Mouse (Mus musculus) heart, embryonic 11.5 days (tissue): ENCODE results near the gene Mrm3. TPM values are rescaled to one million over a fixed set of nuclear protein-coding genes. Genes with fewer than 3 reads are reported as not detected.

ENCODE experiments used
- ATAC-seq: fragments of 200-750 bp; cut with Nextera tagmentation; replicated peaks from 2 replicates; pipeline ENCODE4 v1.8.0; 2017; ENCODE audit warnings: moderate library complexity; ENCODE audit not compliant: insufficient number of reproducible peaks, low FRiP score, low TSS enrichment
- H3K27ac ChIP-seq: fragments of 300-500 bp; sonication (generic); 2 replicates; pipeline ENCODE4 v1.5.1; 2014; ENCODE audit warnings: mild to moderate bottlenecking, low read depth, low read length
- H3K27me3 ChIP-seq: fragments of 300-500 bp; sonication (generic); 2 replicates; pipeline ENCODE4 v1.6.1; 2014; ENCODE audit warnings: mild to moderate bottlenecking, low read length, mixed read lengths; ENCODE audit not compliant: control insufficient read depth, insufficient read depth
- H3K36me3 ChIP-seq: fragments of 300-500 bp; sonication (generic); 2 replicates; pipeline ENCODE4 v1.6.1; 2014; ENCODE audit warnings: mild to moderate bottlenecking, low read length, moderate library complexity, mixed read lengths; ENCODE audit not compliant: control insufficient read depth, insufficient read depth
- H3K4me1 ChIP-seq: fragments of 300-500 bp; sonication (generic); 2 replicates; pipeline ENCODE4 v1.6.1; 2014; ENCODE audit warnings: low read length; ENCODE audit not compliant: control insufficient read depth, insufficient read depth
- H3K4me2 ChIP-seq: fragments of 300-500 bp; sonication (generic); 2 replicates; pipeline ENCODE4 v1.6.1; 2014; ENCODE audit warnings: mild to moderate bottlenecking, moderate library complexity
- H3K4me3 ChIP-seq: fragments of 300-500 bp; sonication (generic); 2 replicates; pipeline ENCODE4 v1.5.1; 2014; ENCODE audit warnings: low read depth, low read length
- H3K9ac ChIP-seq: fragments of 300-500 bp; sonication (generic); 2 replicates; pipeline ENCODE4 v1.6.1; 2014; ENCODE audit warnings: mild to moderate bottlenecking, low read depth, low read length, moderate library complexity
- H3K9me3 ChIP-seq: fragments of 300-500 bp; sonication (generic); replicated peaks from 2 replicates; pipeline ENCODE4 v1.6.1; 2016; ENCODE audit warnings: low read length; ENCODE audit not compliant: control insufficient read depth
- WGBS: fragments of 180-500 bp; shearing (Covaris S2); extraction: QIAGEN DNeasy Blood & Tissue Kit; methylation state at CpG from one replicate; pipeline ENCODE4 v1.1.7; 2014; ENCODE audit not compliant: insufficient replicate concordance; 5-methylcytosine and 5-hydroxymethylcytosine counted together
- polyA plus RNA-seq: library from polyadenylated mRNA; unstranded; fragments of >200 nt; fragmentation: Nextera tagmentation; extraction: Ambion mirVana; gene quantifications from 2 replicates; pipeline ENCODE4 v1.2.1, GENCODE M21; 2014

The Mrm3 gene
- polyA plus RNA-seq, 1 experiment from 2014 or later = 21.6 TPM

DNA sequence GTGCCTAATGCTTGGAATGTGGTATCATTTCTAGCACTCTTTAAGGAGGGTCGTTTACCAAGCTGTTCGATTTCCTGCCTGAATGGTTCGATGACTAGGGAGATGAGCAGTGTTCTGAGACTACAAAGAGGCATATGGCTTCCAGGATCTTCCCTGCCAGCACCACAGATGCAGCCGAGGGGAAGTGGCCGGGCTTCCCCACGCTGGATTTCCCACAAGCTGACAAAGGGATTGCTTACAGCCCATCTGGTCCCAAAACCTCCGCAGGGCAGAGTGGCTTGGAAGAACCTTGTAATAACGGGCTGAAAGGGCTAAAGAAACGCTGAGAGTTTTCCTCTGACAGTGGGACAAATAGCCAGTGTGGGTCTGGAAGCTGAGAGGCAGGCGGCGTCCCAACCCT, 46.9 kb downstream of the Mrm3 start:
- no peaks in the 10 kb centered on the region for H3K27me3 ChIP-seq
- H3K4me3 ChIP-seq = no peak overlapping the region
- H3K9ac ChIP-seq = no peak overlapping the region
- no peak overlapping the region for H3K4me2 ChIP-seq
- ATAC-seq = no peak
- no peaks in the 10 kb centered on the region for H3K9me3 ChIP-seq
- 53% methylated on average over 11 of the region's 11 CpGs for WGBS
- peaks cover 47% of the 10 kb centered on the region for H3K4me1 ChIP-seq
- no peaks in the 10 kb centered on the region for H3K36me3 ChIP-seq
- H3K27ac ChIP-seq = no peak overlapping the region

DNA sequence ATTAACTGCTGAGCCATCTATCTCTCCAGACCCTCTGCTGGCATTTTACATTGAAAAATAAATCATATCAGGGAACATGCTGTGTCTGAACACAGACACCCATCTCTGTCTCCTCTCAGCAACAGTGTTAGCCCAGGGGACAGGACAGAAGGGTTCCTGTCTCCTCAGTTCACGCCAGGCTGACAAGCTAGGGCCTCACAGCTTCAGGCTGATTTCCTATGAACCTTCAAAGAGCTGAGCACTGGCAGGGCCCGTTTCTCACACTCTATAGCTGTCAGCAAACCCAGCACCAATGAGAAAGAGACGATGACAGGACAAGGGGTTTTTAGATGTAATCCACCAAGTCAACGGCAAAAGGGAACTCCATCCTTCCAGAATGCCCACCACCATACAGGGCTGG, 48.4 kb downstream of the Mrm3 start:
- Histone ChIP-seq H3K9me3 (no peaks in the 10 kb centered on the region), H3K27ac (peak overlapping the region; percentile 65), H3K4me2 (no peak overlapping the region; the same call in 1 of the 2 replicates)

DNA sequence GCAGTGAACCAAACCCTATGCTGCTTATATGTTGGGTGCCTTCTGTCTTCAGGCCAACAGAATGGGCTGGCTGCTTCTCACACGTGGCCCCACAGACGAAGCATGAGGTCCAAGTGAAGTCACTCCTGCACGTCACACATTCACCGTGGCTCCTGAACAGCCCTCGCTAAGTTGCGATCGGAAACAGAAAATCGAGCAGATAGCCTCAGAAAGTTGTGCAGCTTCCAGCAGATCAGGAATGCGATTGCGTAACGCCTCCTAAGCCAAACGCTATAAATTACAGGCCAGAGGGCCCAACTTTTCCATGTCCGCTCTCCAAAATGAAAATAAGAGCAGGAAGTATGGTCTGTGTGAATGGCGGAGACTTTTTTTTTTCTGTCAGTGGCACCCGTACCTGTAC, 48.9 kb downstream of the Mrm3 start:
- no peak for ATAC-seq
- Histone ChIP-seq H3K36me3 (no peaks in the 10 kb centered on the region), H3K4me1 (peaks cover 46% of the 10 kb centered on the region), H3K9ac (no peak overlapping the region), H3K4me3 (no peak overlapping the region), H3K27me3 (no peaks in the 10 kb centered on the region), H3K27ac (peak overlapping the region; percentile 65), H3K9me3 (no peaks in the 10 kb centered on the region), H3K4me2 (no peak overlapping the region; the same call in 1 of the 2 replicates)
- WGBS = 52% methylated on average over 15 of the region's 15 CpGs

More for the DNA sequence above, 48.4 kb downstream of the Mrm3 start:
- H3K4me3 ChIP-seq = no peak overlapping the region
- H3K4me1 ChIP-seq = peaks cover 46% of the 10 kb centered on the region
- no peaks in the 10 kb centered on the region for H3K27me3 ChIP-seq
- H3K9ac ChIP-seq = no peak overlapping the region
- WGBS = 30% methylated on average over 4 of the region's 4 CpGs
- no peak; the same call in 1 of the 2 replicates for ATAC-seq
- H3K36me3 ChIP-seq = no peaks in the 10 kb centered on the region

DNA sequence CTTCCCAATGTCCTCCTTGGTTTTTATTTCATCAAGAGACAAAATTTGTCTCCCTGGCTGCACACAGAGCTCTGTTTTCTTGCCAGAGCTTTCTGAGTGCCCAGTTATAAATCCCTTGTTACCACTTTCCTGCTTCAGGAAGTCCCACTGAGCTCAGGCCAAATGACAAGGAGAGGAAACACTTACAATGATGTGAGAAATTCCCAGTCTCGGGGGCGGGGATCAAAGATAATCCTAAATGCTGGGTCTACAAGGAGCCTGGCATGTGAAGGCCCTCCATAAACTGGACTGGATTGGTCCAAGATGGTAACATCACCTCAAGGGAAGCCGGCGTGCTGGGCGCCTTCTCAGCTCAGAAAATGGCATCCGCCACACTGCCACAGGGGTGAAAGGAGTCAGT, 49.3 kb downstream of the Mrm3 start:
- no peak for ATAC-seq
- no peak overlapping the region for H3K4me3 ChIP-seq
- H3K9ac ChIP-seq = no peak overlapping the region
- no peak overlapping the region for H3K4me2 ChIP-seq
- peak overlapping the region; percentile 65 for H3K27ac ChIP-seq
- H3K36me3 ChIP-seq = no peaks in the 10 kb centered on the region
- peaks cover 44% of the 10 kb centered on the region for H3K4me1 ChIP-seq
- no peaks in the 10 kb centered on the region for H3K9me3 ChIP-seq
- no peaks in the 10 kb centered on the region for H3K27me3 ChIP-seq
- 61% methylated on average over 6 of the region's 6 CpGs for WGBS

DNA sequence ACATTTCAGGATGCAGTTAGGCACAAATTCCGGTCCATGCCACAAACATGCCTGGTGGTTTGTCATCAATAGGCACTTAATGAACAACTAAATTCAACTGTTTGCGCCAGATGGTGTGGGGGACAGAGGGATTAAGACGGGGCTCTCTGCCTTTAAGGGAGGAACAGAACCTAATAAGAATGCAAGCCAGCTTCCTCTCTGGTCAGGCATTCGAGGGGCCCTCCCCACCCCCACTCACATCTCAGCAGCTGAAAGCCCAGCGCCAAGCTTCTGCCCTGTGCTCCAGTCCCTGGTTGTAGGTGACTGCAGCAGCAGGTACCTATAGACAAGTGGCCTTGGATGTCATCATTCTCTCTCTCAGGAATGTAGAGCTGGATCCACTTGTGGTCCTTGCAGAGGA, 50.6 kb downstream of the Mrm3 start:
- Histone ChIP-seq H3K4me1 (peaks cover 48% of the 10 kb centered on the region), H3K4me3 (no peak overlapping the region), H3K9ac (no peak overlapping the region), H3K36me3 (no peaks in the 10 kb centered on the region), H3K9me3 (no peaks in the 10 kb centered on the region), H3K27me3 (no peaks in the 10 kb centered on the region), H3K4me2 (no peak overlapping the region), H3K27ac (no peak overlapping the region)
- ATAC-seq = no peak
- WGBS = 68% methylated on average over 5 of the region's 5 CpGs

DNA sequence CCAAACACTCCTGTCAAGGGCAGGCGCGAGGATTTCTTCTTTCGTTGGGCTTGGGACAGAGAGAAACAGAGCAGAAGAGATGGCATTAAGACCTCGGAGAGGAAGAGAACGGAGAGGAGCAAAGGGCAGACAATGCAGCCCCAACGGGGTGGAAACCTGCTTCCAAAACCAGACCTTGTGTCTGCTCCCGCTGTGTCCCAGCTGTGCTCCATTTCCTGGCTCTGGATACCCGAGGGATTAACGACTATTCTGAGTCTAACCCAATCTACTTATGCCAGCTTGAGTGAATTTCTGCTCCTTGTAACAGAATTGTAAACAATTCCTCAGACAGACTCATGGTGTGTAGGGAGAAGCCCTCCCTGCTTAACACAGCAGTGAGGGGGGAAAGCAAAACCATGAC, 51.3 kb downstream of the Mrm3 start:
- no peak overlapping the region for H3K4me2 ChIP-seq
- ATAC-seq = no peak

DNA sequence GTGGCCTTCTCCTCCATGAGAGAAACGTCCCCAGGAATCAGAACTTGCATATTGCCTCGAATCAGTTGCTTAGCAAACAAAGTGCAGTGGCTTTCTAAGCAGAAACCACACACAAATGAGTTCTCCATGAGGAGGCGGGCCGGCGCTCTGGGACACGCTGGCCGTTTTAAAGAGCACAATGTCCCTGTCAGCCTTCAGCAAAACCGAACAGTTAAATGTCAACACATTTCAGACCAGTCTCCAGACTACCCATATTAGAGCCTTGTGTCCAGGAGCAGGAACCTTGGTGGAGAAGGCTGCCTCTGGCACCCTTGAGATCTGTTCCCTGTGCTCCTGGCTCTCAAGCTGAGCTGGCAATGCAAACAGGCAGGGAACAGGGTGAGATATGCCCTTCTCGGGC, 53.7 kb downstream of the Mrm3 start:
- 52% methylated on average over 9 of the region's 9 CpGs for WGBS
- H3K9ac ChIP-seq = no peak overlapping the region
- H3K4me1 ChIP-seq = peaks cover 44% of the 10 kb centered on the region
- no peak overlapping the region for H3K4me2 ChIP-seq
- ATAC-seq = no peak
- H3K9me3 ChIP-seq = no peaks in the 10 kb centered on the region
- no peak overlapping the region for H3K27ac ChIP-seq
- no peak overlapping the region for H3K4me3 ChIP-seq
- H3K27me3 ChIP-seq = no peaks in the 10 kb centered on the region
- H3K36me3 ChIP-seq = no peaks in the 10 kb centered on the region

More for the DNA sequence above, 51.3 kb downstream of the Mrm3 start:
- H3K9ac ChIP-seq = peak overlapping the region; percentile 17; the same call in 1 of the 2 replicates
- 0 out of 2 replicates have a peak overlapping the region, but pooled peaks have one; percentile 4 for H3K27ac ChIP-seq
- 20% methylated on average over 9 of the region's 9 CpGs for WGBS
- H3K27me3 ChIP-seq = no peaks in the 10 kb centered on the region
- H3K4me1 ChIP-seq = peaks cover 49% of the 10 kb centered on the region
- no peak overlapping the region for H3K4me3 ChIP-seq
- H3K36me3 ChIP-seq = no peaks in the 10 kb centered on the region
- H3K9me3 ChIP-seq = no peaks in the 10 kb centered on the region

DNA sequence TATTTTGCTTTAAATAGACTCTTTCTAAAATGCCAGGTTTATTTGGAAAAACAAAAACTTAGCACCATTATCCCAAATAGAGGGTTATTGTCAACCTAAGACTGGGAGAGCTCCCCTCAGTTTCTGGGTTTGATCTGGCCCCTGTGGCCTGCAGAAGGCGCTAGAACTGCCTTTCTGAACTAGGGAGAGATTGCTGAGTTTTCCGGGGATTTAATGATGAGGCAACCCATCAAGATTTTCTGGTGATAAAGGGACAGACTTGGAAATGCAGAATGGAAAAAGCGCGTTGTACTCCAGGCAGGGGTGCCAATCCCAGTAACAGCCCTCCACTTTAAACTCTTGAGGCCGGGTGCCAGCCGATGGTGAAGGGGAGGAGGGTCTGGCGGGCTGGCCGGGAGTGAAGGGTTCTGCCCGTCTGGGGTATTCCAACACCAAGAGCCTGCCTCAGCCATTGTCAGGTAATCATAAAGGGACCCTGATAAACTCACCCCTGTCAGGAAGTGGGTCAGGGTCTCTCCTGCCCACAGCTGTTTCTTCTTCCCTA, 55.0 kb downstream of the Mrm3 start:
- no peak overlapping the region for H3K9ac ChIP-seq
- ATAC-seq = no peak
- no peaks in the 10 kb centered on the region for H3K27me3 ChIP-seq
- H3K4me3 ChIP-seq = no peak overlapping the region
- no peak overlapping the region for H3K4me2 ChIP-seq
- H3K27ac ChIP-seq = no peak overlapping the region
- no peaks in the 10 kb centered on the region for H3K36me3 ChIP-seq
- 44% methylated on average over 9 of the region's 9 CpGs for whole genome bisulfite sequencing
- no peaks in the 10 kb centered on the region for H3K9me3 ChIP-seq
- H3K4me1 ChIP-seq = peaks cover 35% of the 10 kb centered on the region
